Mouse (Mus musculus) embryonic facial prominence, embryonic 14.5 days (tissue): ENCODE measurements at regions not wholly inside any gene's neighbourhood (a gene's known extent, or its start where the extent isn't known, plus 50 kb on each side); places are given as distances from the start of the nearest gene placed in this dataset.

ENCODE experiments used
- ATAC-seq: fragments of 200-750 bp; cut with Nextera tagmentation; 2 replicates; pipeline ENCODE4 v1.8.0; 2017; ENCODE audit warnings: low read depth, moderate number of reproducible peaks, moderate TSS enrichment
- DNase-seq: peaks from one replicate; pipeline ENCODE4 v3.0.0-alpha.2; 2015; ENCODE audit warnings: low spot score
- H3K27ac ChIP-seq: fragments of 300-500 bp; sonication (generic); replicated peaks from 2 replicates; pipeline ENCODE4 v1.5.1; 2014; ENCODE audit warnings: low read depth, mild to moderate bottlenecking, low read length, moderate library complexity
- H3K27me3 ChIP-seq: fragments of 300-500 bp; sonication (generic); replicated peaks from 2 replicates; pipeline ENCODE4 v1.6.1; 2014; ENCODE audit warnings: low read length; ENCODE audit not compliant: control insufficient read depth, insufficient read depth
- H3K36me3 ChIP-seq: fragments of 300-500 bp; sonication (generic); 2 replicates; pipeline ENCODE4 v1.6.1; 2014; ENCODE audit warnings: low read length, mixed read lengths; ENCODE audit not compliant: control insufficient read depth, insufficient read depth
- H3K4me1 ChIP-seq: fragments of 300-500 bp; sonication (generic); 2 replicates; pipeline ENCODE4 v1.6.1; 2014; ENCODE audit warnings: antibody characterized with exemption, low read length; ENCODE audit not compliant: control insufficient read depth, insufficient read depth
- H3K4me2 ChIP-seq: fragments of 300-500 bp; sonication (generic); 2 replicates; pipeline ENCODE4 v1.6.1; 2014; ENCODE audit warnings: low read depth, mild to moderate bottlenecking, low read length, moderate library complexity, mixed read lengths
- H3K4me3 ChIP-seq: fragments of 300-500 bp; sonication (generic); 2 replicates; pipeline ENCODE4 v1.5.1; 2014; ENCODE audit warnings: low read depth, mild to moderate bottlenecking, low read length
- H3K9ac ChIP-seq: fragments of 300-500 bp; sonication (generic); 2 replicates; pipeline ENCODE4 v1.6.1; 2014; ENCODE audit warnings: low read depth, mild to moderate bottlenecking, low read length, moderate library complexity, mixed read lengths
- H3K9me3 ChIP-seq: fragments of 300-500 bp; sonication (generic); 2 replicates; pipeline ENCODE4 v1.6.1; 2016; ENCODE audit warnings: low read length; ENCODE audit not compliant: control insufficient read depth
- WGBS: fragments of 180-500 bp; shearing (Covaris S2); extraction: QIAGEN DNeasy Blood & Tissue Kit; methylation state at CpG from one replicate; pipeline ENCODE4 v1.1.7; 2014; 5-methylcytosine and 5-hydroxymethylcytosine counted together

GRCm38 (mm10) chr15:36682832-36683231 lies 324.7 kb downstream of the Zfp706 start:
- no peaks in the 10 kb centered on the region for H3K36me3 ChIP-seq
- no peaks in the 10 kb centered on the region for H3K27me3 ChIP-seq
- H3K4me2 ChIP-seq = no peak overlapping the region
- no peak overlapping the region for H3K27ac ChIP-seq
- DNase-seq (no peak), ATAC-seq (no peak)
- no peak overlapping the region for H3K9ac ChIP-seq
- H3K4me1 ChIP-seq = no peaks in the 10 kb centered on the region
- 46% methylated on average over 6 of the region's 6 CpGs for WGBS
- no peaks in the 10 kb centered on the region for H3K9me3 ChIP-seq
- no peak overlapping the region for H3K4me3 ChIP-seq

- Histone ChIP-seq H3K9ac (no peak overlapping the region), H3K36me3 (no peaks in the 10 kb centered on the region), H3K4me2 (no peak overlapping the region), H3K27me3 (no peaks in the 10 kb centered on the region), H3K4me1 (no peaks in the 10 kb centered on the region), H3K9me3 (no peaks in the 10 kb centered on the region), H3K27ac (no peak overlapping the region), H3K4me3 (no peak overlapping the region)
- 41% methylated on average over 5 of the region's 5 CpGs for WGBS
- ATAC-seq (no peak), DNase-seq (no peak)
These were observed 325.4 kb downstream of the Zfp706 start for GRCm38 (mm10) chr15:36682159-36682558.

GRCm38 (mm10) chr15:36680361-36681140 lies 327.0 kb downstream of the Zfp706 start:
- no peak overlapping the region for H3K4me3 ChIP-seq

GRCm38 (mm10) chr15:36679577-36679976 lies 328.0 kb downstream of the Zfp706 start:
- Histone ChIP-seq H3K9me3 (no peaks in the 10 kb centered on the region), H3K4me3 (no peak overlapping the region), H3K27ac (no peak overlapping the region), H3K36me3 (no peaks in the 10 kb centered on the region), H3K27me3 (no peaks in the 10 kb centered on the region), H3K4me1 (no peaks in the 10 kb centered on the region), H3K4me2 (no peak overlapping the region), H3K9ac (no peak overlapping the region)
- ATAC-seq (no peak), DNase-seq (no peak)
- WGBS = 85% methylated on average over 13 of the region's 13 CpGs

More at GRCm38 (mm10) chr15:36680361-36681140, 327.0 kb downstream of the Zfp706 start:
- Histone ChIP-seq H3K4me2 (no peak overlapping the region), H3K4me1 (no peaks in the 10 kb centered on the region), H3K9ac (no peak overlapping the region), H3K36me3 (no peaks in the 10 kb centered on the region), H3K27me3 (no peaks in the 10 kb centered on the region), H3K27ac (no peak overlapping the region), H3K9me3 (no peaks in the 10 kb centered on the region)
- WGBS = 80% methylated on average over 11 of the region's 11 CpGs
- ATAC-seq = no peak
- DNase-seq = no peak

GRCm38 (mm10) chr15:36669748-36670147 lies 337.8 kb downstream of the Zfp706 start:
- H3K9me3 ChIP-seq = no peaks in the 10 kb centered on the region
- H3K4me2 ChIP-seq = no peak overlapping the region
- H3K27ac ChIP-seq = no peak overlapping the region
- WGBS = 34% methylated on average over 12 of the region's 12 CpGs
- H3K4me1 ChIP-seq = no peaks in the 10 kb centered on the region
- H3K9ac ChIP-seq = no peak overlapping the region
- no peaks in the 10 kb centered on the region for H3K36me3 ChIP-seq
- no peaks in the 10 kb centered on the region for H3K27me3 ChIP-seq
- H3K4me3 ChIP-seq = no peak overlapping the region
- DNase-seq (no peak), ATAC-seq (no peak)

GRCm38 (mm10) chr15:36666566-36666965 lies 341.0 kb downstream of the Zfp706 start:
- ATAC-seq (no peak), DNase-seq (no peak)
- Histone ChIP-seq H3K27ac (no peak overlapping the region), H3K9me3 (no peaks in the 10 kb centered on the region), H3K9ac (no peak overlapping the region), H3K4me2 (no peak overlapping the region), H3K4me3 (no peak overlapping the region), H3K27me3 (no peaks in the 10 kb centered on the region), H3K36me3 (no peaks in the 10 kb centered on the region), H3K4me1 (no peaks in the 10 kb centered on the region)
- WGBS = 70% methylated on average over 3 of the region's 3 CpGs

- DNase-seq = no peak
- no peak overlapping the region for H3K4me3 ChIP-seq
- no peak for ATAC-seq
These were observed 343.2 kb downstream of the Zfp706 start for GRCm38 (mm10) chr15:36664391-36664790.

GRCm38 (mm10) chr15:36660986-36661385 lies 346.6 kb downstream of the Zfp706 start:
- H3K27ac ChIP-seq = no peak overlapping the region
- no peaks in the 10 kb centered on the region for H3K9me3 ChIP-seq
- no peak overlapping the region for H3K4me3 ChIP-seq
- H3K27me3 ChIP-seq = no peaks in the 10 kb centered on the region
- ATAC-seq (no peak), DNase-seq (peak; percentile 32)
- no peaks in the 10 kb centered on the region for H3K4me1 ChIP-seq
- WGBS = 37% methylated on average over 7 of the region's 7 CpGs
- no peaks in the 10 kb centered on the region for H3K36me3 ChIP-seq
- no peak overlapping the region for H3K4me2 ChIP-seq
- H3K9ac ChIP-seq = no peak overlapping the region

More at GRCm38 (mm10) chr15:36664391-36664790, 343.2 kb downstream of the Zfp706 start:
- no peaks in the 10 kb centered on the region for H3K36me3 ChIP-seq
- no peak overlapping the region for H3K27ac ChIP-seq
- no peaks in the 10 kb centered on the region for H3K4me1 ChIP-seq
- H3K9me3 ChIP-seq = no peaks in the 10 kb centered on the region
- H3K27me3 ChIP-seq = no peaks in the 10 kb centered on the region
- WGBS = 61% methylated on average over 6 of the region's 6 CpGs
- no peak overlapping the region for H3K9ac ChIP-seq
- no peak overlapping the region for H3K4me2 ChIP-seq
